ENCODE assay signal across 30 mouse cellular contexts in genomic region chr1:172469373-172469772, GRCm38 (mm10). TPM values are rescaled to one million over a fixed set of nuclear protein-coding genes. Genes with fewer than 3 reads are reported as not detected.
DNase-seq lines count a peak whose midpoint lies in the region; ATAC-seq and TF ChIP-seq lines count a peak whose summit lies in the region.
"Had no signal": no experiment of that assay in that cellular context is flagged by ENCODE, and none has a peak within 500 bp of the region (broad histone marks: within the 10 kb centered on the region; RNA-seq: fewer than 3 reads in every experiment).

No protein-coding gene starts in this region.

- ATAC-seq in heart, embryonic 11.5 days (replicated peaks; ENCODE audit: insufficient number of reproducible peaks, low FRiP score, low TSS enrichment), result no peak
- peak; percentile 62 for ATAC-seq in lung, embryonic 16.5 days (ENCODE audit: low read depth)
- ATAC-seq in kidney, postnatal 0 days (replicated peaks; ENCODE audit: low FRiP score, low read depth), result no peak
- ATAC-seq: activated CD4-positive, CD25-positive, alpha-beta regulatory T cell, adult 4 months; forebrain, embryonic 13.5 days; intestine, embryonic 16.5 days; liver, embryonic 12.5 days; liver, postnatal 0 days; midbrain, embryonic 16.5 days had no signal

- no peaks in the 10 kb centered on the region for H3K27me3 ChIP-seq in heart, embryonic 11.5 days (ENCODE audit: control insufficient read depth, insufficient read depth, low read length)
- H3K27me3 ChIP-seq in lung, embryonic 16.5 days (ENCODE audit: control insufficient read depth, insufficient read depth, low read depth, low read length), result no peaks in the 10 kb centered on the region
- no peaks in the 10 kb centered on the region for H3K27me3 ChIP-seq in kidney, postnatal 0 days (ENCODE audit: insufficient read depth, low read length)
- H3K27me3 ChIP-seq: embryonic facial prominence, embryonic 15.5 days; forebrain, embryonic 13.5 days; hindbrain, embryonic 13.5 days; liver, embryonic 12.5 days had no signal

- WGBS in heart, embryonic 11.5 days (ENCODE audit: insufficient replicate concordance), result 64% methylated on average over 5 of the region's 5 CpGs
- 36% methylated on average over 5 of the region's 5 CpGs for WGBS in lung, embryonic 16.5 days
- WGBS in kidney, postnatal 0 days, result 23% methylated on average over 5 of the region's 5 CpGs

- H3K4me1 ChIP-seq in heart, embryonic 11.5 days (ENCODE audit: control insufficient read depth, insufficient read depth, low read length), result peaks cover 3% of the 10 kb centered on the region; the same call in 1 of the 2 replicates
- peaks cover 7% of the 10 kb centered on the region for H3K4me1 ChIP-seq in lung, embryonic 16.5 days (replicated peaks; ENCODE audit: control insufficient read depth, insufficient read depth, low read length)
- H3K4me1 ChIP-seq in kidney, postnatal 0 days (replicated peaks; ENCODE audit: insufficient read depth, low read length), result peaks cover 6% of the 10 kb centered on the region; the same call in 1 of the 2 replicates
- H3K4me1 ChIP-seq: embryonic facial prominence, embryonic 15.5 days; forebrain, embryonic 13.5 days; hindbrain, embryonic 13.5 days had no signal

- DNase-seq in heart, adult 11 months, result peak; percentile 89
- DNase-seq in lung, postnatal 36 days, result no peak
- DNase-seq in kidney, postnatal 0 days (ENCODE audit: low spot score), result peak; percentile 55
- peak; percentile 33 to 38 for DNase-seq in kidney, postnatal 4 days
- DNase-seq in cerebellum, postnatal 4 days (ENCODE audit: low spot score in 2 of 2), result no peak
- no peak for DNase-seq in cerebellum, postnatal 14 days
- DNase-seq: adrenal gland, adult 2 months; adrenal gland, postnatal 36 days; cerebellum, adult 9-10 months; gastrocnemius, postnatal 14 days; heart, postnatal 4 days; left cerebral cortex, postnatal 4 days; liver, postnatal 0 days; right cerebral cortex, postnatal 25 days; spleen, adult 18-20 months; thymus, postnatal 25 days had no signal

- no peak for TF ChIP-seq CTCF in kidney, postnatal 0 days (IDR thresholded peaks at IDR 0.05; ENCODE audit: low read depth)

- H3K27ac ChIP-seq in heart, embryonic 11.5 days (ENCODE audit: low read depth, low read length), result no peak overlapping the region; the same call in 1 of the 2 replicates
- H3K27ac ChIP-seq in lung, embryonic 16.5 days (ENCODE audit: low read length), result no peak overlapping the region
- H3K27ac ChIP-seq in kidney, postnatal 0 days, result no peak overlapping the region; the same call in 1 of the 2 replicates
- H3K27ac ChIP-seq: embryonic facial prominence, embryonic 10.5 days; embryonic facial prominence, embryonic 15.5 days; forebrain, embryonic 13.5 days; heart, embryonic 10.5 days; hindbrain, embryonic 13.5 days; layer of hippocampus, adult 2 months; liver, embryonic 12.5 days; midbrain, embryonic 10.5 days had no signal

- H3K4me2 ChIP-seq in heart, embryonic 11.5 days, result no peak overlapping the region
- no peak overlapping the region for H3K4me2 ChIP-seq in lung, embryonic 16.5 days (ENCODE audit: low read depth, low read length)
- H3K4me2 ChIP-seq in kidney, postnatal 0 days (ENCODE audit: low read length), result no peak overlapping the region
- H3K4me2 ChIP-seq: embryonic facial prominence, embryonic 15.5 days; forebrain, embryonic 13.5 days; hindbrain, embryonic 13.5 days; liver, embryonic 12.5 days had no signal

- H3K4me3 ChIP-seq in heart, embryonic 11.5 days (ENCODE audit: low read depth, low read length), result no peak overlapping the region
- H3K4me3 ChIP-seq in lung, embryonic 16.5 days (ENCODE audit: low read length), result no peak overlapping the region
- H3K4me3 ChIP-seq in kidney, postnatal 0 days (replicated peaks; ENCODE audit: low read depth, low read length), result no peak overlapping the region
- H3K4me3 ChIP-seq: embryonic facial prominence, embryonic 10.5 days; embryonic facial prominence, embryonic 15.5 days; forebrain, embryonic 13.5 days; heart, embryonic 10.5 days; hindbrain, embryonic 13.5 days; layer of hippocampus, adult 2 months; liver, embryonic 12.5 days; midbrain, embryonic 10.5 days had no signal

- H3K9me3 ChIP-seq in heart, embryonic 11.5 days (replicated peaks; ENCODE audit: control insufficient read depth, low read length), result no peaks in the 10 kb centered on the region
- no peaks in the 10 kb centered on the region for H3K9me3 ChIP-seq in lung, embryonic 16.5 days (ENCODE audit: control insufficient read depth, low read length)
- no peaks in the 10 kb centered on the region for H3K9me3 ChIP-seq in kidney, postnatal 0 days (replicated peaks; ENCODE audit: low read length)
- H3K9me3 ChIP-seq: embryonic facial prominence, embryonic 10.5 days; embryonic facial prominence, embryonic 15.5 days; forebrain, embryonic 13.5 days; heart, embryonic 10.5 days; hindbrain, embryonic 13.5 days; liver, embryonic 12.5 days; midbrain, embryonic 10.5 days had no signal

- no peak overlapping the region for H3K9ac ChIP-seq in heart, embryonic 11.5 days (ENCODE audit: low read depth, low read length)
- no peak overlapping the region for H3K9ac ChIP-seq in lung, embryonic 16.5 days (ENCODE audit: low read length)
- H3K9ac ChIP-seq in kidney, postnatal 0 days (ENCODE audit: low read depth, low read length), result no peak overlapping the region
- H3K9ac ChIP-seq: embryonic facial prominence, embryonic 15.5 days; forebrain, embryonic 13.5 days; hindbrain, embryonic 13.5 days; liver, embryonic 12.5 days; liver, postnatal 0 days had no signal

- no peaks in the 10 kb centered on the region for H3K36me3 ChIP-seq in heart, embryonic 11.5 days (ENCODE audit: control insufficient read depth, insufficient read depth, low read length)
- no peaks in the 10 kb centered on the region for H3K36me3 ChIP-seq in lung, embryonic 16.5 days (ENCODE audit: control insufficient read depth, insufficient read depth, low read length)
- H3K36me3 ChIP-seq in kidney, postnatal 0 days (ENCODE audit: insufficient read depth, low read length), result no peaks in the 10 kb centered on the region
- H3K36me3 ChIP-seq: embryonic facial prominence, embryonic 10.5 days; embryonic facial prominence, embryonic 15.5 days; heart, embryonic 10.5 days; hindbrain, embryonic 13.5 days; liver, embryonic 12.5 days; midbrain, embryonic 10.5 days had no signal

RNA-seq across cellular contexts. Expression of gene Slamf9, which starts 5.8 kb away (rescaled TPM):
- polyA plus RNA-seq in heart, embryonic 11.5 days (2014; fragmentation: Nextera tagmentation; extraction: Ambion mirVana), result 1.1 and 1.2 TPM in 2 replicates
- 0.57 and 0.64 TPM in 2 replicates for polyA plus RNA-seq in lung, embryonic 16.5 days (2015; fragmentation: Nextera tagmentation; extraction: Ambion mirVana)
- polyA plus RNA-seq in kidney, postnatal 0 days (2015; fragmentation: Nextera tagmentation; extraction: Ambion mirVana), result 1.3 and 2.3 TPM in 2 replicates
- polyA plus RNA-seq: embryonic facial prominence, embryonic 10.5 days; hindbrain, embryonic 13.5 days had no signal

RNA-seq across cellular contexts. Expression of gene Igsf9, which starts 12.2 kb away (rescaled TPM):
- polyA plus RNA-seq in heart, embryonic 11.5 days (2014; fragmentation: Nextera tagmentation; extraction: Ambion mirVana), result 9.3 and 12.0 TPM in 2 replicates
- 17.4 and 20.4 TPM in 2 replicates for polyA plus RNA-seq in lung, embryonic 16.5 days (2015; fragmentation: Nextera tagmentation; extraction: Ambion mirVana)
- 12.5 and 13.3 TPM in 2 replicates for polyA plus RNA-seq in kidney, postnatal 0 days (2015; fragmentation: Nextera tagmentation; extraction: Ambion mirVana)
- polyA plus RNA-seq: activated CD4-positive, CD25-positive, alpha-beta regulatory T cell, adult 4 months had no signal

RNA-seq across cellular contexts. Expression of gene Tagln2, which starts 30.5 kb away (rescaled TPM):
- polyA plus RNA-seq in heart, embryonic 11.5 days (2014; fragmentation: Nextera tagmentation; extraction: Ambion mirVana), result 248 and 295 TPM in 2 replicates
- 662 and 695 TPM in 2 replicates for polyA plus RNA-seq in lung, embryonic 16.5 days (2015; fragmentation: Nextera tagmentation; extraction: Ambion mirVana)
- 225 and 250 TPM in 2 replicates for polyA plus RNA-seq in kidney, postnatal 0 days (2015; fragmentation: Nextera tagmentation; extraction: Ambion mirVana)

RNA-seq across cellular contexts. Expression of gene Cfap45, which starts 51.2 kb away (rescaled TPM):
- 2.6 and 2.7 TPM in 2 replicates for polyA plus RNA-seq in heart, embryonic 11.5 days (2014; fragmentation: Nextera tagmentation; extraction: Ambion mirVana)
- 15.4 and 19.2 TPM in 2 replicates for polyA plus RNA-seq in lung, embryonic 16.5 days (2015; fragmentation: Nextera tagmentation; extraction: Ambion mirVana)
- polyA plus RNA-seq in kidney, postnatal 0 days (2015; fragmentation: Nextera tagmentation; extraction: Ambion mirVana), result 1.1 and 1.3 TPM in 2 replicates
- polyA plus RNA-seq: C2C12 had no signal

Comparison
In these comparisons a context has a peak if more than half of its experiments do, and no peak if none do; other contexts are left out.
1. DNase-seq: peak in heart, adult 11 months (single experiment), kidney, postnatal 0 days (single experiment) and kidney, postnatal 4 days (2 of 2); none in lung, postnatal 36 days (single experiment), cerebellum, postnatal 4 days (0 of 2) and cerebellum, postnatal 14 days (0 of 2).